Mouse (Mus musculus) myocyte (in vitro differentiated cells): ENCODE data around the gene Akap13. TPM values are rescaled to one million over a fixed set of nuclear protein-coding genes. Genes with fewer than 3 reads are reported as not detected.

Experiments
- H3K27me3 ChIP-seq: one replicate; pipeline ENCODE4 v1.6.1; 2011; ENCODE audit not compliant: control insufficient read depth, insufficient read depth, insufficient read length
- H3K36me3 ChIP-seq: one replicate; pipeline ENCODE4 v1.6.1; 2011; ENCODE audit not compliant: control insufficient read depth, insufficient read depth
- H3K4me2 ChIP-seq: one replicate; pipeline ENCODE4 v1.6.1; 2011; ENCODE audit warnings: low read depth, control low read depth
- H3K4me3 ChIP-seq: one replicate; pipeline ENCODE4 v1.5.1; 2011; ENCODE audit warnings: mild to moderate bottlenecking, control low read depth, moderate library complexity
- H3K79me2 ChIP-seq: one replicate; pipeline ENCODE4 v1.6.1; 2011; ENCODE audit not compliant: control insufficient read depth, insufficient read depth
- H3ac ChIP-seq: one replicate; pipeline ENCODE4 v1.6.1; 2011; ENCODE audit not compliant: control insufficient read depth, insufficient read length
- CEBPB ChIP-seq: IDR thresholded peaks from 2 replicates; pipeline ENCODE4 v1.6.1; 2011; ENCODE audit warnings: mild to moderate bottlenecking, moderate library complexity; ENCODE audit not compliant: poor library complexity, insufficient read depth, severe bottlenecking
- E2F4 ChIP-seq: IDR thresholded peaks from one replicate; pipeline ENCODE4 v1.6.1; 2011; ENCODE audit warnings: mild to moderate bottlenecking, control low read depth, moderate library complexity; ENCODE audit not compliant: insufficient read depth
- MAX ChIP-seq: IDR thresholded peaks from one replicate; pipeline ENCODE4 v1.6.1; 2011; ENCODE audit warnings: low read depth, mild to moderate bottlenecking, control low read depth
- MYOD1 ChIP-seq, 3 experiments: IDR thresholded peaks; one replicate each; pipeline ENCODE4 v1.6.1; 2011; ENCODE audit warnings: control low read depth in 2 of 3, low read depth in 2 of 3, mild to moderate bottlenecking in 2 of 3, moderate library complexity in 1 of 3; ENCODE audit not compliant: insufficient read length in 2 of 3, control insufficient read depth in 1 of 3
- MYOG ChIP-seq, 3 experiments: IDR thresholded peaks; one replicate each; pipeline ENCODE4 v1.6.1; 2011; ENCODE audit warnings: control low read depth in 2 of 3, low read depth in 2 of 3, mild to moderate bottlenecking in 2 of 3; ENCODE audit not compliant: insufficient read length in 2 of 3, control insufficient read depth in 1 of 3, insufficient read depth in 1 of 3
- POLR2A ChIP-seq: IDR thresholded peaks from one replicate; pipeline ENCODE4 v1.6.1; 2011; ENCODE audit warnings: low read depth, mild to moderate bottlenecking, control low read depth, moderate library complexity; ENCODE audit not compliant: insufficient read length
- POLR2AphosphoS2 ChIP-seq: IDR thresholded peaks from one replicate; pipeline ENCODE4 v1.6.1; 2011; ENCODE audit warnings: low read depth, control low read depth; ENCODE audit not compliant: insufficient read length
- REST ChIP-seq: IDR thresholded peaks from one replicate; pipeline ENCODE4 v1.6.1; 2011; ENCODE audit warnings: mild to moderate bottlenecking, control low read depth, moderate library complexity; ENCODE audit not compliant: insufficient read depth, insufficient read length
- SRF ChIP-seq: IDR thresholded peaks from one replicate; pipeline ENCODE4 v1.6.1; 2011; ENCODE audit warnings: low read depth; ENCODE audit not compliant: control insufficient read depth, insufficient read length
- TCF12 ChIP-seq: IDR thresholded peaks from one replicate; pipeline ENCODE4 v1.6.1; 2011; ENCODE audit warnings: mild to moderate bottlenecking, control low read depth; ENCODE audit not compliant: poor library complexity, insufficient read depth, severe bottlenecking
- TCF3 ChIP-seq: IDR thresholded peaks from one replicate; pipeline ENCODE4 v1.6.1; 2011; ENCODE audit warnings: low read depth, control low read depth; ENCODE audit not compliant: insufficient read length
- USF1 ChIP-seq: IDR thresholded peaks from one replicate; pipeline ENCODE4 v1.6.1; 2011; ENCODE audit warnings: low read depth, mild to moderate bottlenecking, control low read depth, moderate library complexity
- polyA plus RNA-seq: library from polyadenylated mRNA; unstranded; fragments of >200 nt; fragmentation: generic; extraction: Trizol; gene quantifications from one replicate; pipeline ENCODE4 v1.2.1, GENCODE M21; 2012; ENCODE audit warnings: missing spikeins

Gene Akap13
- polyA plus RNA-seq, 1 experiment: 13.9 TPM

DNA sequence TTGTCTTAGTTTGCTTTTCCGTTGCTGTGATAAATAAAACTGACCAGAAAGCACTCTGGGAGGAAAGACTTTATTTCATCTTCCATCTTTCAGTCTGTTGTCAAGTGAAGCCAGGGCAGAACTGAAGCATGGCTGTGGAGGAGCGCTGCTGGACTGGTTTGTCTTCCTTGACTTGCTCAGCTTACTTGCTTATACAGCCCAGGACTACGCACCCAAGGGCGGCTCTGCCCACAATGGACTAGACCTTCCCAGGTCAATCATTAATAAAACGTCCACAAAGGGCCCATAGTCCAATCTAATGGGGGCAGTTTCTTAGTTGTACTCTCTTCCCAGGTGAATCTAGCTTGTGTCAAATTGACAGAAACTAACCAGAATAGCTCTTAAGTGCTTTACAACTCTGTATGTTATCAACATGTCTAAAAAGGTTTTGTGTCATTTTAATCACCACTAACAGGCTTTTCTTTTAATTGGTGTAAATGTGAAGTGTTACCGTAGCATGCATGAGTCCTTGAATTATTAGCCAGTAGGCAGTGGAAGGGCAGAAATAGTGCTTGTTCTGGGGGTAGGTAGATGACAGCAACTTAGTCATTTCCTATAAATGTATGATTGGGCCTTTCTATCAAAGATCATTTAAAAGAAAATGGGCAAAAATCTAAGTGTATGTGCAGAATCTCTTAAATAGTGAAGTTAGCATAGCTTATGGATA is 25.5 kb downstream of the Akap13 start:
- Histone ChIP-seq H3K4me2 (no peak overlapping the region), H3K4me3 (no peak overlapping the region), H3K36me3 (peaks cover 20% of the 10 kb centered on the region), H3K79me2 (peaks cover 97% of the 10 kb centered on the region), H3K27me3 (no peaks in the 10 kb centered on the region), H3ac (no peak overlapping the region)
- TF ChIP-seq MYOG (IDR thresholded peaks at IDR 0.05; ENCODE audit: control insufficient read depth in 1 of 3, insufficient read depth in 1 of 3, insufficient read length in 2 of 3, low read depth in 2 of 3) (no peak), REST (no peak), TCF3 (no peak), USF1 (no peak), CEBPB (no peak), MYOD1 (IDR thresholded peaks at IDR 0.05; ENCODE audit: control insufficient read depth in 1 of 3, insufficient read length in 2 of 3, low read depth in 2 of 3) (no peak)

GRCm38 (mm10) chr7:75486031-75486430 is 30.7 kb downstream of the Akap13 start:
- H3K27me3 ChIP-seq: no peaks in the 10 kb centered on the region
- H3ac ChIP-seq: no peak overlapping the region
- no peak overlapping the region for H3K4me2 ChIP-seq
- peaks cover 81% of the 10 kb centered on the region for H3K79me2 ChIP-seq
- no peak for TF ChIP-seq REST
- no peak for TF ChIP-seq MYOG (IDR thresholded peaks at IDR 0.05; ENCODE audit: control insufficient read depth in 1 of 3, insufficient read depth in 1 of 3, insufficient read length in 2 of 3, low read depth in 2 of 3)
- no peak for TF ChIP-seq USF1
- no peak for TF ChIP-seq TCF3
- no peak for TF ChIP-seq E2F4
- TF ChIP-seq CEBPB: no peak
- no peak for TF ChIP-seq MYOD1 (IDR thresholded peaks at IDR 0.05; ENCODE audit: control insufficient read depth in 1 of 3, insufficient read length in 2 of 3, low read depth in 2 of 3)
- no peak for TF ChIP-seq POLR2AphosphoS2
- no peak for TF ChIP-seq TCF12
- H3K36me3 ChIP-seq: peaks cover 4% of the 10 kb centered on the region
- H3K4me3 ChIP-seq: no peak overlapping the region

GRCm38 (mm10) chr7:75495941-75496441 is 40.7 kb downstream of the Akap13 start:
- Histone ChIP-seq H3K36me3 (no peaks in the 10 kb centered on the region), H3K27me3 (no peaks in the 10 kb centered on the region), H3K4me3 (no peak overlapping the region), H3K4me2 (no peak overlapping the region), H3ac (no peak overlapping the region), H3K79me2 (peaks cover 97% of the 10 kb centered on the region)
- no peak for TF ChIP-seq POLR2AphosphoS2
- TF ChIP-seq POLR2A: no peak
- TF ChIP-seq CEBPB: no peak
- no peak for TF ChIP-seq MAX
- no peak for TF ChIP-seq SRF
- no peak for TF ChIP-seq MYOG (IDR thresholded peaks at IDR 0.05; ENCODE audit: control insufficient read depth in 1 of 3, insufficient read depth in 1 of 3, insufficient read length in 2 of 3, low read depth in 2 of 3)
- no peak for TF ChIP-seq MYOD1 (IDR thresholded peaks at IDR 0.05; ENCODE audit: control insufficient read depth in 1 of 3, insufficient read length in 2 of 3, low read depth in 2 of 3)
- no peak for TF ChIP-seq E2F4
- no peak for TF ChIP-seq TCF12
- no peak for TF ChIP-seq TCF3
- TF ChIP-seq REST: no peak
- no peak for TF ChIP-seq USF1

DNA sequence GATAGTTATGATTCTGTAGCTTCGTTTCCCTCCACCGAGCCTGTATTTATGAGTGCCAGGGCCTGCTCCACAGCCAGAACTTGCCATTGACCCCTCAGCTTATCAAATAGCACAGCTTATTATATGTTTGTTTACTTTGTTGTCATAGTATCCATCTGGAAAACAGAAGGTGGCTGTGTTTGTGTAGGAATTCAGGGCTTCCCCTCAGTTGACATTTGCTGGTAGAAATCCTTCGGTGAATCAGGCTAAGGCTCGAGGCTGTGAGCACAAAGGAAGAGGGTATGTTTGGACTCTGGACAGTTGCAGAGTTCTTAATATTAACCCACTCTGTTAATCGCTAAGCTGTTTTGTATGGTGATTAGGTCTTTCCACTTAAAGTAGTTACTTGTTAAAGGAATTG is 43.3 kb downstream of the Akap13 start:
- Histone ChIP-seq H3K27me3 (no peaks in the 10 kb centered on the region), H3ac (no peak overlapping the region), H3K79me2 (peaks cover 96% of the 10 kb centered on the region), H3K36me3 (no peaks in the 10 kb centered on the region), H3K4me3 (no peak overlapping the region), H3K4me2 (no peak overlapping the region)
- no peak for TF ChIP-seq E2F4
- no peak for TF ChIP-seq REST
- TF ChIP-seq MAX: no peak
- TF ChIP-seq TCF3: no peak
- no peak for TF ChIP-seq POLR2A
- TF ChIP-seq MYOG (IDR thresholded peaks at IDR 0.05; ENCODE audit: control insufficient read depth in 1 of 3, insufficient read depth in 1 of 3, insufficient read length in 2 of 3, low read depth in 2 of 3): no peak
- no peak for TF ChIP-seq CEBPB
- TF ChIP-seq USF1: no peak
- no peak for TF ChIP-seq MYOD1 (IDR thresholded peaks at IDR 0.05; ENCODE audit: control insufficient read depth in 1 of 3, insufficient read length in 2 of 3, low read depth in 2 of 3)

DNA sequence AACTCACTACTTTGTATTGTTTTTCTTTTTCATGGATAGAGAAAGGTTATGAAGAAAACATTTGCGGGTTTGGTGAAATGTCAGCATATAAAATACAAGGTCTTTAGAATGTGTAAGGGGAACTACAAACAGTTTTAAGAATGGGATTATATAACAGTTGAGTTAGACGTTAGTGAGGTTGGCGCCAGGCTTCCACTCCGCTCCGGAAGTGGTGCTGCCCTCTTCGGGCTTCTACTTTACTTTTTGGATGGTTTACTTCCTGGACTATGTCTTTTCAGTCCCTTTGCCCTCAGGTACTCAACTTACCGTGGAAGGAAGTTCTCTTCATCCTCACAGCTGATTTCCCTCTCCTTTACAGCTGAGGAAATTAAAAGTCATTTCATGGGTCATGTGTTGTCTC is 43.9 kb downstream of the Akap13 start:
- TF ChIP-seq TCF3 (no peak), REST (no peak), MYOG (IDR thresholded peaks at IDR 0.05; ENCODE audit: control insufficient read depth in 1 of 3, insufficient read depth in 1 of 3, insufficient read length in 2 of 3, low read depth in 2 of 3) (no peak), USF1 (no peak), E2F4 (no peak), MYOD1 (IDR thresholded peaks at IDR 0.05; ENCODE audit: control insufficient read depth in 1 of 3, insufficient read length in 2 of 3, low read depth in 2 of 3) (no peak), CEBPB (no peak), TCF12 (no peak), POLR2A (no peak), SRF (no peak), MAX (no peak), POLR2AphosphoS2 (no peak)
- Histone ChIP-seq H3K4me2 (no peak overlapping the region), H3K27me3 (no peaks in the 10 kb centered on the region), H3K79me2 (peaks cover 96% of the 10 kb centered on the region), H3ac (no peak overlapping the region), H3K4me3 (no peak overlapping the region), H3K36me3 (no peaks in the 10 kb centered on the region)
